Mouse (Mus musculus): ENCODE results near the gene Smad6. TPM values are rescaled to one million over a fixed set of nuclear protein-coding genes. Genes with fewer than 3 reads are reported as not detected.

Smad6 gene
- polyA plus RNA-seq, 1 experiment = 2.6 TPM

- no peaks in the 10 kb centered on the region for H3K4me1 ChIP-seq (ENCODE audit: control insufficient read depth, insufficient read depth, low read length)
- H3K4me3 ChIP-seq (ENCODE audit: insufficient read depth, low read length) = no peak overlapping the region
- TF ChIP-seq CTCF (IDR thresholded peaks at IDR 0.05; ENCODE audit: extremely low read depth, insufficient read depth, low read length) (no peak), POLR2A (IDR thresholded peaks at IDR 0.05; ENCODE audit: extremely low read depth, insufficient read depth, low read length) (no peak)
- no peak overlapping the region for H3K27ac ChIP-seq (ENCODE audit: insufficient read depth, low read length)
These were observed 54.3 kb downstream of the Smad6 start for GRCm38 (mm10) chr9:63967408-63968172.

DNA sequence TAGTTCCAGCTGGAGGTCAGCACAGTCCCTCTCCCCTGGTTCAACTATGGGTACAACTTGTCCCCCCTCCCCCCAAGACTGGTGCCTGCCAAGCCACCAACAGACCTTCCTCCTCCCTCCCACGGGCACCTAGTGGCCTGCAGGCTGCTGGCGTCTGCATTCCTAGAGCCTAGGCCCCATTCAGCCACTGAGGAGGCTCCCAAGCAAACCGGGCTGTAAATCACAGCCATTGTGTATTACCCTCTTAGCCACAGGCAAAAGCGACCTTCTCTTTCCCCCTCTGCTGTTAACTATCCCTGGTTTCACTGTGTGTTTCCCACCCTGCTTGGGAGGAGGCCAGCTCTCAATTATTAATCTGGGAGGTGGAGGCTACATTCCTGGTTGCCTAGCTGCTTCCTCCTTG is 56.3 kb downstream of the Smad6 start:
- Histone ChIP-seq H3K27ac (ENCODE audit: insufficient read depth, low read length) (no peak overlapping the region), H3K4me1 (ENCODE audit: control insufficient read depth, insufficient read depth, low read length) (no peaks in the 10 kb centered on the region), H3K4me3 (ENCODE audit: insufficient read depth, low read length) (no peak overlapping the region)
- TF ChIP-seq POLR2A (IDR thresholded peaks at IDR 0.05; ENCODE audit: extremely low read depth, insufficient read depth, low read length) = no peak
- no peak for TF ChIP-seq CTCF (IDR thresholded peaks at IDR 0.05; ENCODE audit: extremely low read depth, insufficient read depth, low read length)

GRCm38 (mm10) chr9:63961881-63962280 is 60.0 kb downstream of the Smad6 start:
- Histone ChIP-seq H3K4me3 (ENCODE audit: insufficient read depth, low read length) (no peak overlapping the region), H3K27ac (ENCODE audit: insufficient read depth, low read length) (no peak overlapping the region), H3K4me1 (ENCODE audit: control insufficient read depth, insufficient read depth, low read length) (no peaks in the 10 kb centered on the region)
- no peak for TF ChIP-seq CTCF (IDR thresholded peaks at IDR 0.05; ENCODE audit: extremely low read depth, insufficient read depth, low read length)
- TF ChIP-seq POLR2A (IDR thresholded peaks at IDR 0.05; ENCODE audit: extremely low read depth, insufficient read depth, low read length) = no peak

- no peak overlapping the region for H3K4me3 ChIP-seq (ENCODE audit: insufficient read depth, low read length)
- no peak for TF ChIP-seq POLR2A (IDR thresholded peaks at IDR 0.05; ENCODE audit: extremely low read depth, insufficient read depth, low read length)
- no peak for TF ChIP-seq CTCF (IDR thresholded peaks at IDR 0.05; ENCODE audit: extremely low read depth, insufficient read depth, low read length)
- H3K4me1 ChIP-seq (ENCODE audit: control insufficient read depth, insufficient read depth, low read length) = no peaks in the 10 kb centered on the region
- H3K27ac ChIP-seq (ENCODE audit: insufficient read depth, low read length) = no peak overlapping the region
These were observed 61.1 kb downstream of the Smad6 start for GRCm38 (mm10) chr9:63960829-63961185.

GRCm38 (mm10) chr9:63959933-63960828 is 61.7 kb downstream of the Smad6 start:
- Histone ChIP-seq H3K4me3 (ENCODE audit: insufficient read depth, low read length) (no peak overlapping the region), H3K27ac (ENCODE audit: insufficient read depth, low read length) (no peak overlapping the region), H3K4me1 (ENCODE audit: control insufficient read depth, insufficient read depth, low read length) (no peaks in the 10 kb centered on the region)
- TF ChIP-seq CTCF (IDR thresholded peaks at IDR 0.05; ENCODE audit: extremely low read depth, insufficient read depth, low read length) (no peak), POLR2A (IDR thresholded peaks at IDR 0.05; ENCODE audit: extremely low read depth, insufficient read depth, low read length) (no peak)

GRCm38 (mm10) chr9:63959129-63959932 is 62.5 kb downstream of the Smad6 start:
- Histone ChIP-seq H3K4me3 (ENCODE audit: insufficient read depth, low read length) (no peak overlapping the region), H3K27ac (ENCODE audit: insufficient read depth, low read length) (no peak overlapping the region), H3K4me1 (ENCODE audit: control insufficient read depth, insufficient read depth, low read length) (no peaks in the 10 kb centered on the region)
- TF ChIP-seq CTCF (IDR thresholded peaks at IDR 0.05; ENCODE audit: extremely low read depth, insufficient read depth, low read length) (peak; percentile 33), POLR2A (IDR thresholded peaks at IDR 0.05; ENCODE audit: extremely low read depth, insufficient read depth, low read length) (no peak)

DNA sequence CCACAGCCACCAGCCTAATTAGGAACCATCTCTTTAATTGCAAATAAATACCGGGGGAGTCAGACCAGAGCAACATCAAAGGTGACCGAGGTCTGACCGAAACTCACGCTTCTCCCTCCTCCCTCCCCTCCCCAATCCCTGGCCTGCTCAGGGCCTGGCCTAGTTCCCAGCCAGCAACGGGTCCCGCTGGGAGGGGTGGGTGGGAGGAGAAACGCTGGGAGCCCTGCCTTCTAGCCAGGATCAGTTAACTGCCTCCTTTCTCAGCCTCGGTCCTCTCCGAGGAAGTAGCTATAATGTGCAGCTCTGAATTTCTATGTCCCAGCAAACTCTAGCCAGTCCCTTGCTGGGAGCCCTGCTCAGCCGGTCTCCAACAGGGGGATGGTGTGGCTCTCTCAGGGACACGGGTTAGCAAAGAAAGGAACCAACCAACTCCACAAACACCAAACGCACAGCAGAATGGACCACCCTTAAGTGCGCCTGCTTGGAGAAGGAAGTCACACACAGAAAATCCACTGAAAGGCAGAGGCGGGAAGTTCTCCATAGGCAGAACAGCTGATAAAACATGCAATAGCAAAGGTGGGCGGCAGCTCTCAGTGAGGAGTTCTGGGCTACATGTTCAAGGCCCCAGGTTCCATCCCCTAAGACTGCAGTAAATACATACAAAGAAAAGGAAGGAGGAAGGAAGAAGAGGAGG is 63.4 kb downstream of the Smad6 start:
- Histone ChIP-seq H3K4me1 (ENCODE audit: control insufficient read depth, insufficient read depth, low read length) (no peaks in the 10 kb centered on the region), H3K4me3 (ENCODE audit: insufficient read depth, low read length) (no peak overlapping the region), H3K27ac (ENCODE audit: insufficient read depth, low read length) (no peak overlapping the region)
- no peak for TF ChIP-seq CTCF (IDR thresholded peaks at IDR 0.05; ENCODE audit: extremely low read depth, insufficient read depth, low read length)
- TF ChIP-seq POLR2A (IDR thresholded peaks at IDR 0.05; ENCODE audit: extremely low read depth, insufficient read depth, low read length) = no peak

DNA sequence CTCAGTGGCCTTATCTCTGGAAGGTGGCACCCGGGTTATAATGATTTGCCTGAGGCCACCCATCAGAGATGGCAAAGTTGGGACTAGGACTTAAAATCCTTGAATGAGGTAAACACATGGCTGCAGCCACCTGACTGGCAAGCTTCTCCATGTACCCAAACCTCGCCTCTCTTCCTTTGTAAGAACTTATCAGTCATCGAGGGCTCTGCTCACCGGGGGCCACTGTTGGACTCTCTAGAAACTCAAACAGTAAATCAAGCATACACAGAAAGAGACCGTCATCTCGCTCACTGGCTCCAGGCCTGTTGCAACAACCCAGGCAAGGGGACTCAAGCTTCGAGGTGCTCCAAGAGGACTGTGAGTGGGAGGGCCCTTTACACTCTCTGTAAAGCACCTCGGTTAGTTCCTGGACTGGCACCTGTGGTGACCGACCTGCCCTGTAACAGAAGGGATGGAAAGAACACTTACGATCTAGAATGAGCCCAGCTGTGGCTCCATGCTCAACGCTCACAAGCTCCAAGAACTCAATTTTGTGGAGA is 64.1 kb downstream of the Smad6 start:
- Histone ChIP-seq H3K4me1 (ENCODE audit: control insufficient read depth, insufficient read depth, low read length) (no peaks in the 10 kb centered on the region), H3K4me3 (ENCODE audit: insufficient read depth, low read length) (no peak overlapping the region), H3K27ac (ENCODE audit: insufficient read depth, low read length) (no peak overlapping the region)
- TF ChIP-seq CTCF (IDR thresholded peaks at IDR 0.05; ENCODE audit: extremely low read depth, insufficient read depth, low read length) = no peak
- TF ChIP-seq POLR2A (IDR thresholded peaks at IDR 0.05; ENCODE audit: extremely low read depth, insufficient read depth, low read length) = no peak
